22 mouse cellular contexts compared by ENCODE assay signal in genomic region chr1:191410294-191411036, GRCm38 (mm10). TPM values are rescaled to one million over a fixed set of nuclear protein-coding genes. Genes with fewer than 3 reads are reported as not detected.
DNase-seq lines count a peak whose midpoint lies in the region; ATAC-seq and TF ChIP-seq lines count a peak whose summit lies in the region.
"Had no signal": no experiment of that assay in that cellular context is flagged by ENCODE, and none has a peak within 500 bp of the region (broad histone marks: within the 10 kb centered on the region; RNA-seq: fewer than 3 reads in every experiment).

No protein-coding gene starts in this region.

- H3K27ac ChIP-seq in embryonic facial prominence, embryonic 11.5 days (replicated peaks; ENCODE audit: low read depth, low read length) = no peak overlapping the region
- no peak overlapping the region for H3K27ac ChIP-seq in embryonic facial prominence, embryonic 10.5 days (replicated peaks)
- no peak overlapping the region for H3K27ac ChIP-seq in heart, embryonic 14.5 days (replicated peaks in 1 of 2; ENCODE audit: control insufficient read depth in 1 of 2, insufficient read depth in 1 of 2, low read depth in 2 of 2, low read length in 2 of 2)
- no peak overlapping the region for H3K27ac ChIP-seq in kidney, postnatal 0 days
- H3K27ac ChIP-seq in embryonic facial prominence, embryonic 14.5 days (replicated peaks; ENCODE audit: low read depth, low read length) = no peak overlapping the region
- no peak overlapping the region for H3K27ac ChIP-seq in hindbrain, postnatal 0 days
- H3K27ac ChIP-seq: hindbrain, embryonic 13.5 days; liver, embryonic 15.5 days; neural tube, embryonic 15.5 days had no signal

- no peak overlapping the region; the same call in 1 of the 2 replicates for H3K4me2 ChIP-seq in embryonic facial prominence, embryonic 11.5 days (ENCODE audit: low read depth, low read length)
- peak overlapping the region; percentile 45 for H3K4me2 ChIP-seq in heart, embryonic 14.5 days (ENCODE audit: low read length)
- H3K4me2 ChIP-seq in kidney, postnatal 0 days (ENCODE audit: low read length) = peak overlapping the region; percentile 10; the same call in 1 of the 2 replicates
- peak overlapping the region; percentile 28; the same call in 1 of the 2 replicates for H3K4me2 ChIP-seq in embryonic facial prominence, embryonic 14.5 days (ENCODE audit: low read depth, low read length)
- H3K4me2 ChIP-seq in hindbrain, postnatal 0 days (ENCODE audit: low read depth, low read length) = no peak overlapping the region
- H3K4me2 ChIP-seq: hindbrain, embryonic 13.5 days; liver, embryonic 15.5 days; midbrain, embryonic 11.5 days; neural tube, embryonic 15.5 days had no signal

- H3K27me3 ChIP-seq in embryonic facial prominence, embryonic 11.5 days (ENCODE audit: control insufficient read depth, insufficient read depth, low read length) = no peaks in the 10 kb centered on the region
- H3K27me3 ChIP-seq in embryonic facial prominence, embryonic 10.5 days (replicated peaks; ENCODE audit: low read depth, poor library complexity, severe bottlenecking) = peaks cover 39% of the 10 kb centered on the region
- H3K27me3 ChIP-seq in heart, embryonic 14.5 days (ENCODE audit: control insufficient read depth, insufficient read depth, low read length) = no peaks in the 10 kb centered on the region
- H3K27me3 ChIP-seq in kidney, postnatal 0 days (ENCODE audit: insufficient read depth, low read length) = no peaks in the 10 kb centered on the region
- no peaks in the 10 kb centered on the region for H3K27me3 ChIP-seq in embryonic facial prominence, embryonic 14.5 days (replicated peaks; ENCODE audit: control insufficient read depth, insufficient read depth, low read length)
- H3K27me3 ChIP-seq in hindbrain, postnatal 0 days (ENCODE audit: insufficient read depth, low read length) = no peaks in the 10 kb centered on the region
- H3K27me3 ChIP-seq: hindbrain, embryonic 13.5 days; neural tube, embryonic 15.5 days had no signal

- H3K4me3 ChIP-seq in embryonic facial prominence, embryonic 11.5 days (ENCODE audit: low read depth, low read length) = no peak overlapping the region
- no peak overlapping the region for H3K4me3 ChIP-seq in embryonic facial prominence, embryonic 10.5 days
- no peak overlapping the region for H3K4me3 ChIP-seq in heart, embryonic 14.5 days (ENCODE audit: control insufficient read depth in 1 of 2, insufficient read depth in 1 of 2, low read depth in 1 of 2, low read length in 2 of 2)
- no peak overlapping the region for H3K4me3 ChIP-seq in kidney, postnatal 0 days (replicated peaks; ENCODE audit: low read depth, low read length)
- no peak overlapping the region for H3K4me3 ChIP-seq in embryonic facial prominence, embryonic 14.5 days (ENCODE audit: low read depth, low read length)
- no peak overlapping the region for H3K4me3 ChIP-seq in hindbrain, postnatal 0 days (ENCODE audit: low read length)
- H3K4me3 ChIP-seq: erythroblast, embryonic 14.5 days; hindbrain, embryonic 13.5 days; liver, embryonic 15.5 days; neural tube, embryonic 15.5 days had no signal

- no peaks in the 10 kb centered on the region for H3K36me3 ChIP-seq in embryonic facial prominence, embryonic 11.5 days (replicated peaks; ENCODE audit: control insufficient read depth, insufficient read depth, low read depth, low read length)
- no peaks in the 10 kb centered on the region for H3K36me3 ChIP-seq in embryonic facial prominence, embryonic 10.5 days (replicated peaks)
- no peaks in the 10 kb centered on the region for H3K36me3 ChIP-seq in heart, embryonic 14.5 days (ENCODE audit: control insufficient read depth, insufficient read depth, low read length)
- H3K36me3 ChIP-seq in kidney, postnatal 0 days (ENCODE audit: insufficient read depth, low read length) = no peaks in the 10 kb centered on the region
- no peaks in the 10 kb centered on the region for H3K36me3 ChIP-seq in embryonic facial prominence, embryonic 14.5 days (ENCODE audit: control insufficient read depth, insufficient read depth, low read length)
- no peaks in the 10 kb centered on the region for H3K36me3 ChIP-seq in hindbrain, postnatal 0 days (ENCODE audit: insufficient read depth, low read length)
- H3K36me3 ChIP-seq: hindbrain, embryonic 13.5 days; liver, embryonic 15.5 days; neural tube, embryonic 15.5 days had no signal

- DNase-seq in embryonic facial prominence, embryonic 11.5 days (ENCODE audit: low spot score) = no peak
- DNase-seq in embryonic facial prominence, embryonic 10.5 days (ENCODE audit: low spot score) = no peak
- DNase-seq in heart, postnatal 36 days = no peak
- no peak for DNase-seq in kidney, postnatal 0 days (ENCODE audit: low spot score)
- no peak for DNase-seq in kidney, postnatal 10 days
- DNase-seq in embryonic facial prominence, embryonic 14.5 days (ENCODE audit: low spot score) = no peak
- DNase-seq in hindbrain, postnatal 0 days (ENCODE audit: low spot score) = no peak
- DNase-seq: adrenal gland, postnatal 14 days; cerebellum, adult 9-10 months; forebrain, postnatal 0 days; gastrocnemius, postnatal 25 days; kidney, postnatal 14 days; left cerebral cortex, postnatal 4 days; lung, postnatal 4 days; retina, postnatal 1 day; thymus, postnatal 36 days had no signal

- no peak for TF ChIP-seq CTCF in kidney, postnatal 0 days (IDR thresholded peaks at IDR 0.05; ENCODE audit: low read depth)
- no peak for TF ChIP-seq CTCF in hindbrain, postnatal 0 days (IDR thresholded peaks at IDR 0.05; ENCODE audit: low read depth)

- intact Hi-C loops in heart, postnatal 36 days (cut with DNase I) = no loop called here

- H3K9me3 ChIP-seq in embryonic facial prominence, embryonic 11.5 days (replicated peaks; ENCODE audit: control insufficient read depth, low read length) = no peaks in the 10 kb centered on the region
- H3K9me3 ChIP-seq in embryonic facial prominence, embryonic 10.5 days = no peaks in the 10 kb centered on the region
- no peaks in the 10 kb centered on the region for H3K9me3 ChIP-seq in heart, embryonic 14.5 days (ENCODE audit: control insufficient read depth, low read length)
- H3K9me3 ChIP-seq in kidney, postnatal 0 days (replicated peaks; ENCODE audit: low read length) = no peaks in the 10 kb centered on the region
- H3K9me3 ChIP-seq in embryonic facial prominence, embryonic 14.5 days (ENCODE audit: control insufficient read depth, low read length) = no peaks in the 10 kb centered on the region
- H3K9me3 ChIP-seq in hindbrain, postnatal 0 days (ENCODE audit: low read length) = no peaks in the 10 kb centered on the region
- H3K9me3 ChIP-seq: hindbrain, embryonic 13.5 days; liver, embryonic 15.5 days; neural tube, embryonic 15.5 days had no signal

- WGBS in embryonic facial prominence, embryonic 11.5 days = 47% methylated on average over 10 of the region's 10 CpGs
- 56% methylated on average over 10 of the region's 10 CpGs for WGBS in embryonic facial prominence, embryonic 10.5 days
- WGBS in heart, embryonic 14.5 days = 56% methylated on average over 10 of the region's 10 CpGs
- 46% methylated on average over 10 of the region's 10 CpGs for WGBS in kidney, postnatal 0 days
- 38% methylated on average over 10 of the region's 10 CpGs for WGBS in embryonic facial prominence, embryonic 14.5 days
- WGBS in hindbrain, postnatal 0 days = 60% methylated on average over 10 of the region's 10 CpGs

- ATAC-seq in embryonic facial prominence, embryonic 11.5 days (replicated peaks; ENCODE audit: insufficient number of reproducible peaks, low FRiP score, low TSS enrichment, low read depth) = no peak
- ATAC-seq in heart, embryonic 14.5 days (ENCODE audit: insufficient number of reproducible peaks, insufficient read depth, low FRiP score, low read depth) = no peak
- ATAC-seq in kidney, postnatal 0 days (replicated peaks; ENCODE audit: low FRiP score, low read depth) = 0 out of 2 replicates have a peak, but pooled peaks have one; percentile 61
- ATAC-seq in embryonic facial prominence, embryonic 14.5 days (ENCODE audit: low read depth) = no peak
- no peak for ATAC-seq in hindbrain, postnatal 0 days
- ATAC-seq: forebrain, postnatal 0 days had no signal

- peak overlapping the region; percentile 32 for H3K9ac ChIP-seq in embryonic facial prominence, embryonic 11.5 days (replicated peaks; ENCODE audit: low read length)
- no peak overlapping the region; the same call in 1 of the 2 replicates for H3K9ac ChIP-seq in heart, embryonic 14.5 days (ENCODE audit: low read length)
- H3K9ac ChIP-seq in kidney, postnatal 0 days (ENCODE audit: low read depth, low read length) = no peak overlapping the region
- no peak overlapping the region for H3K9ac ChIP-seq in embryonic facial prominence, embryonic 14.5 days (ENCODE audit: low read depth, low read length)
- H3K9ac ChIP-seq in hindbrain, postnatal 0 days (replicated peaks; ENCODE audit: low read length) = no peak overlapping the region
- H3K9ac ChIP-seq: forebrain, postnatal 0 days; hindbrain, embryonic 13.5 days; liver, embryonic 15.5 days; neural tube, embryonic 15.5 days had no signal

- no peaks in the 10 kb centered on the region for H3K4me1 ChIP-seq in embryonic facial prominence, embryonic 11.5 days (ENCODE audit: control insufficient read depth, insufficient read depth, low read length)
- peaks cover 6% of the 10 kb centered on the region for H3K4me1 ChIP-seq in embryonic facial prominence, embryonic 10.5 days
- H3K4me1 ChIP-seq in heart, embryonic 14.5 days (ENCODE audit: control insufficient read depth in 2 of 2, insufficient read depth in 2 of 2, low read length in 2 of 2) = peaks cover 0 to 2% of the 10 kb centered on the region in 2 experiments; a peak in 2 of 4 replicates
- no peaks in the 10 kb centered on the region for H3K4me1 ChIP-seq in kidney, postnatal 0 days (replicated peaks; ENCODE audit: insufficient read depth, low read length)
- H3K4me1 ChIP-seq in embryonic facial prominence, embryonic 14.5 days (ENCODE audit: control insufficient read depth, insufficient read depth, low read length) = no peaks in the 10 kb centered on the region
- H3K4me1 ChIP-seq in hindbrain, postnatal 0 days (ENCODE audit: insufficient read depth, low read length) = no peaks in the 10 kb centered on the region
- H3K4me1 ChIP-seq: hindbrain, embryonic 13.5 days; neural tube, embryonic 15.5 days had no signal

RNA-seq across cellular contexts. Expression of gene Ppp2r5a, which starts 7.4 kb away (rescaled TPM):
- 18.8 and 24.8 TPM in 2 replicates for polyA plus RNA-seq in embryonic facial prominence, embryonic 11.5 days (2014; fragmentation: Nextera tagmentation; extraction: Ambion mirVana)
- 10.5 and 12.1 TPM in 2 replicates for polyA plus RNA-seq in embryonic facial prominence, embryonic 10.5 days (2016; fragmentation: Nextera tagmentation; extraction: Ambion mirVana)
- 55.0 and 62.4 TPM in 2 replicates for polyA plus RNA-seq in heart, embryonic 14.5 days (2014; fragmentation: Nextera tagmentation; extraction: Ambion mirVana)
- total RNA-seq in heart, postnatal 36 days (2021) = 100 to 1,000 TPM in 1 of 2 experiments, 10 to 100 TPM in 1; 97.7 to 101 TPM
- 32.4 and 39.8 TPM in 2 replicates for polyA plus RNA-seq in kidney, postnatal 0 days (2015; fragmentation: Nextera tagmentation; extraction: Ambion mirVana)
- 27.3 and 34.6 TPM in 2 replicates for polyA plus RNA-seq in embryonic facial prominence, embryonic 14.5 days (2014; fragmentation: Nextera tagmentation; extraction: Ambion mirVana)
- total RNA-seq in hindbrain, postnatal 0 days (2014; rRNA removed) = 54.0 and 65.6 TPM in 2 replicates
- polyA plus RNA-seq in hindbrain, postnatal 0 days (2015; fragmentation: Nextera tagmentation; extraction: Ambion mirVana) = 12.8 and 13.2 TPM in 2 replicates

Comparison
In these comparisons a context has a peak if more than half of its experiments do, and no peak if none do; other contexts are left out.
1. H3K4me2 ChIP-seq: peak in heart, embryonic 14.5 days (single experiment), kidney, postnatal 0 days (single experiment) and embryonic facial prominence, embryonic 14.5 days (single experiment); none in embryonic facial prominence, embryonic 11.5 days (single experiment) and hindbrain, postnatal 0 days (single experiment).